Mouse (Mus musculus) testis, adult 10 weeks (tissue): ENCODE results near the gene Gm11568. TPM values are rescaled to one million over a fixed set of nuclear protein-coding genes. Genes with fewer than 3 reads are reported as not detected.

Experiments
- polyA plus RNA-seq: library from polyadenylated mRNA; stranded (reverse); fragments of 350-450 nt; fragmentation: Illumina TruSeq; extraction: RNeasy Lipid Tissue Mini Kit (QIAGEN cat#74804); gene quantifications from one replicate; pipeline ENCODE4 v1.2.3, GENCODE M21; 2014; ENCODE audit warnings: low read depth, low replicate concordance

The Gm11568 gene
- not detected for polyA plus RNA-seq

GRCm38 (mm10) chr11:99857617-99858016, at the start of gene Gm11568:
Gene Gm11568, plus strand, starts transcription at chr11:99857917.

GRCm38 (mm10) chr11:99809792-99810191, 47.9 kb upstream of the Gm11568 start, which contains the start of gene Krtap4-13:
Gene Krtap4-13, minus strand, starts transcription at chr11:99809892.

GRCm38 (mm10) chr11:99815566-99815965, 42.2 kb upstream of the Gm11568 start, which contains the start of gene Gm11564:
Gene Gm11564, minus strand, starts transcription at chr11:99815666.

GRCm38 (mm10) chr11:99837966-99838365, 19.8 kb upstream of the Gm11568 start, which contains the start of gene 2300003K06Rik:
Gene 2300003K06Rik, minus strand, starts transcription at chr11:99838066.

GRCm38 (mm10) chr11:99851508-99851907, 6.2 kb upstream of the Gm11568 start, which contains the start of gene Krtap4-16:
Gene Krtap4-16, minus strand, starts transcription at chr11:99851608.

GRCm38 (mm10) chr11:99864176-99864575, 6.5 kb downstream of the Gm11568 start, which contains the start of gene Gm11559:
Gene Gm11559, plus strand, starts transcription at chr11:99864476.

GRCm38 (mm10) chr11:99873089-99873488, 15.4 kb downstream of the Gm11568 start, which contains the start of gene Krtap9-1:
Gene Krtap9-1, plus strand, starts transcription at chr11:99873389.

GRCm38 (mm10) chr11:99878887-99879286, 21.2 kb downstream of the Gm11568 start, which contains the start of gene Gm11567:
Gene Gm11567, plus strand, starts transcription at chr11:99879187.

GRCm38 (mm10) chr11:99907620-99908019, 49.9 kb downstream of the Gm11568 start, which contains the start of gene Krtap31-1:
Gene Krtap31-1, plus strand, starts transcription at chr11:99907920.

Other genes with a start within 250 kb of the Gm11568 start
- not detected for gene Gm11937, start 247.7 kb upstream of the Gm11568 start, polyA plus RNA-seq
- not detected for gene Krtap2-4, start 243.1 kb upstream of the Gm11568 start, polyA plus RNA-seq
- not detected for gene Gm11562, start 237.5 kb upstream of the Gm11568 start, polyA plus RNA-seq
- gene Krtap4-1, start 229.7 kb upstream of the Gm11568 start, polyA plus RNA-seq, result not detected
- not detected for gene Krtap4-2, start 222.8 kb upstream of the Gm11568 start, polyA plus RNA-seq
- gene Krtap4-7, start 213.8 kb upstream of the Gm11568 start, polyA plus RNA-seq, result not detected
- not detected for gene Gm11555, start 207.7 kb upstream of the Gm11568 start, polyA plus RNA-seq
- not detected for gene Gm11563, start 199.0 kb upstream of the Gm11568 start, polyA plus RNA-seq
- not detected for gene Krtap4-6, start 192.0 kb upstream of the Gm11568 start, polyA plus RNA-seq
- not detected for gene Gm14190, start 167.2 kb upstream of the Gm11568 start, polyA plus RNA-seq
- not detected for gene Gm14180, start 123.6 kb upstream of the Gm11568 start, polyA plus RNA-seq
- not detected for gene Gm11595, start 85.0 kb upstream of the Gm11568 start, polyA plus RNA-seq
- not detected for gene Krtap4-8, start 77.2 kb upstream of the Gm11568 start, polyA plus RNA-seq
- gene Krtap4-9, start 72.7 kb upstream of the Gm11568 start, polyA plus RNA-seq, result not detected
- not detected for gene Gm11596, start 64.5 kb upstream of the Gm11568 start, polyA plus RNA-seq
- not detected for gene Gm11569, start 59.0 kb upstream of the Gm11568 start, polyA plus RNA-seq
- gene Gm11554, start 53.5 kb upstream of the Gm11568 start, polyA plus RNA-seq, result not detected
- not detected for gene Krtap4-13, start 48.0 kb upstream of the Gm11568 start, polyA plus RNA-seq
- gene Gm11564, start 42.3 kb upstream of the Gm11568 start, polyA plus RNA-seq, result not detected
- not detected for gene 2300003K06Rik, start 19.9 kb upstream of the Gm11568 start, polyA plus RNA-seq
- gene Krtap4-16, start 6.3 kb upstream of the Gm11568 start, polyA plus RNA-seq, result not detected
- gene Gm11559, start 6.6 kb downstream of the Gm11568 start, polyA plus RNA-seq, result not detected
- not detected for gene Krtap9-1, start 15.5 kb downstream of the Gm11568 start, polyA plus RNA-seq
- not detected for gene Gm11567, start 21.3 kb downstream of the Gm11568 start, polyA plus RNA-seq
- not detected for gene Krtap31-1, start 50.0 kb downstream of the Gm11568 start, polyA plus RNA-seq
- 0.49 TPM for gene Gm11565, start 56.8 kb downstream of the Gm11568 start, polyA plus RNA-seq
- not detected for gene Krtap31-2, start 78.4 kb downstream of the Gm11568 start, polyA plus RNA-seq
- not detected for gene Krtap9-5, start 90.6 kb downstream of the Gm11568 start, polyA plus RNA-seq
- not detected for gene Krtap29-1, start 121.1 kb downstream of the Gm11568 start, polyA plus RNA-seq
- gene Krtap16-1, start 128.7 kb downstream of the Gm11568 start, polyA plus RNA-seq, result not detected
- gene Krtap17-1, start 136.1 kb downstream of the Gm11568 start, polyA plus RNA-seq, result not detected
- not detected for gene Krt33a, start 158.3 kb downstream of the Gm11568 start, polyA plus RNA-seq
- not detected for gene Krt33b, start 172.0 kb downstream of the Gm11568 start, polyA plus RNA-seq
- gene Krt34, start 183.6 kb downstream of the Gm11568 start, polyA plus RNA-seq, result not detected
- not detected for gene Krt31, start 192.6 kb downstream of the Gm11568 start, polyA plus RNA-seq
- not detected for gene Krt32, start 230.3 kb downstream of the Gm11568 start, polyA plus RNA-seq
- gene Krt35, start 238.3 kb downstream of the Gm11568 start, polyA plus RNA-seq, result not detected
- not detected for gene Krt36, start 247.7 kb downstream of the Gm11568 start, polyA plus RNA-seq